Mouse (Mus musculus) lung, postnatal 0 days (tissue): Measurements from ENCODE around the gene Eps15l1. TPM values are rescaled to one million over a fixed set of nuclear protein-coding genes. Genes with fewer than 3 reads are reported as not detected.

Experiments used
- ATAC-seq: fragments of 200-750 bp; cut with Nextera tagmentation; 2 replicates; pipeline ENCODE4 v1.8.0; 2017; ENCODE audit warnings: moderate library complexity
- DNase-seq: peaks from one replicate; pipeline ENCODE4 v3.0.0-alpha.2; 2016; ENCODE audit warnings: low spot score
- H3K27ac ChIP-seq: fragments of 300-500 bp; sonication (generic); 2 replicates; pipeline ENCODE4 v1.5.1; 2014; ENCODE audit warnings: antibody characterized with exemption, mild to moderate bottlenecking, low read length, mixed read lengths
- H3K27me3 ChIP-seq: fragments of 300-500 bp; sonication (generic); replicated peaks from 2 replicates; pipeline ENCODE4 v1.6.1; 2014; ENCODE audit warnings: low read length, mixed read lengths; ENCODE audit not compliant: insufficient read depth
- H3K36me3 ChIP-seq: fragments of 300-500 bp; sonication (generic); 2 replicates; pipeline ENCODE4 v1.6.1; 2014; ENCODE audit warnings: low read length, mixed read lengths; ENCODE audit not compliant: insufficient read depth
- H3K4me1 ChIP-seq: fragments of 300-500 bp; sonication (generic); 2 replicates; pipeline ENCODE4 v1.6.1; 2014; ENCODE audit warnings: antibody characterized with exemption, low read depth, low read length, mixed read lengths; ENCODE audit not compliant: insufficient read depth
- H3K4me2 ChIP-seq: fragments of 300-500 bp; sonication (generic); replicated peaks from 2 replicates; pipeline ENCODE4 v1.6.1; 2014; ENCODE audit warnings: low read depth, mild to moderate bottlenecking, low read length, moderate library complexity, mixed read lengths
- H3K4me3 ChIP-seq: fragments of 300-500 bp; sonication (generic); 2 replicates; pipeline ENCODE4 v1.5.1; 2014; ENCODE audit warnings: low read depth, low read length
- H3K9ac ChIP-seq: fragments of 300-500 bp; sonication (generic); replicated peaks from 2 replicates; pipeline ENCODE4 v1.6.1; 2014; ENCODE audit warnings: low read depth, mild to moderate bottlenecking
- H3K9me3 ChIP-seq: fragments of 300-500 bp; sonication (generic); 2 replicates; pipeline ENCODE4 v1.6.1; 2016; ENCODE audit warnings: low read length, mixed read lengths
- CTCF ChIP-seq: IDR thresholded peaks from 2 replicates; pipeline ENCODE4 v1.5.1; 2016; ENCODE audit warnings: antibody characterized with exemption, mild to moderate bottlenecking
- EP300 ChIP-seq: IDR thresholded peaks from 2 replicates; pipeline ENCODE4 v1.6.1; 2016; ENCODE audit warnings: antibody characterized with exemption, mild to moderate bottlenecking, control low read depth
- WGBS: fragments of 180-500 bp; shearing (Covaris S2); extraction: QIAGEN DNeasy Blood & Tissue Kit; methylation state at CpG from one replicate; pipeline ENCODE4 v1.1.7; 2014; 5-methylcytosine and 5-hydroxymethylcytosine counted together
- polyA plus RNA-seq: library from polyadenylated mRNA; unstranded; fragments of >200 nt; fragmentation: Nextera tagmentation; extraction: Ambion mirVana; gene quantifications from 2 replicates; pipeline ENCODE4 v1.2.1, GENCODE M21; 2015

Eps15l1 gene
- polyA plus RNA-seq, 1 experiment from 2014 or later, result 25.6 TPM

- Histone ChIP-seq H3K27me3 (0 out of 2 replicates have a peak, but pooled peaks cover 7% of the 10 kb centered on the region), H3K4me3 (no peak overlapping the region), H3K4me1 (0 out of 2 replicates have a peak, but pooled peaks cover 3% of the 10 kb centered on the region), H3K36me3 (0 out of 2 replicates have a peak, but pooled peaks cover 16% of the 10 kb centered on the region), H3K9ac (no peak overlapping the region), H3K9me3 (no peaks in the 10 kb centered on the region), H3K4me2 (no peak overlapping the region), H3K27ac (peak overlapping the region; percentile 43; the same call in 1 of the 2 replicates)
- TF ChIP-seq EP300 (no peak), CTCF (no peak)
- ATAC-seq, result no peak
- 48% methylated on average over 5 of the region's 5 CpGs for WGBS
- peak; percentile 61 for DNase-seq
Measured at GRCm38 (mm10) chr8:72317741-72318301, 103.4 kb downstream of the Eps15l1 start.

GRCm38 (mm10) chr8:72316053-72316695 lies 105.1 kb downstream of the Eps15l1 start:
- Histone ChIP-seq H3K4me3 (no peak overlapping the region), H3K4me1 (0 out of 2 replicates have a peak, but pooled peaks cover 3% of the 10 kb centered on the region), H3K4me2 (no peak overlapping the region), H3K9ac (no peak overlapping the region), H3K9me3 (no peaks in the 10 kb centered on the region), H3K36me3 (0 out of 2 replicates have a peak, but pooled peaks cover 11% of the 10 kb centered on the region), H3K27me3 (0 out of 2 replicates have a peak, but pooled peaks cover 7% of the 10 kb centered on the region), H3K27ac (no peak overlapping the region)
- TF ChIP-seq CTCF (no peak), EP300 (no peak)
- ATAC-seq (no peak), DNase-seq (no peak)
- WGBS, result 66% methylated on average over 10 of the region's 10 CpGs

- Histone ChIP-seq H3K9me3 (no peaks in the 10 kb centered on the region), H3K4me2 (no peak overlapping the region), H3K27me3 (no peaks in the 10 kb centered on the region), H3K4me3 (no peak overlapping the region), H3K36me3 (no peaks in the 10 kb centered on the region), H3K9ac (no peak overlapping the region), H3K27ac (no peak overlapping the region), H3K4me1 (0 out of 2 replicates have a peak, but pooled peaks cover 3% of the 10 kb centered on the region)
- DNase-seq (no peak), ATAC-seq (no peak)
- TF ChIP-seq EP300, result no peak
- TF ChIP-seq CTCF, result no peak
- WGBS, result 50% methylated on average over 3 of the region's 3 CpGs
Measured at GRCm38 (mm10) chr8:72312926-72313518, 108.2 kb downstream of the Eps15l1 start.

- Histone ChIP-seq H3K4me1 (no peaks in the 10 kb centered on the region), H3K27me3 (no peaks in the 10 kb centered on the region), H3K27ac (no peak overlapping the region), H3K36me3 (no peaks in the 10 kb centered on the region), H3K9me3 (no peaks in the 10 kb centered on the region), H3K4me2 (no peak overlapping the region), H3K4me3 (no peak overlapping the region), H3K9ac (no peak overlapping the region)
- TF ChIP-seq EP300, result no peak
- TF ChIP-seq CTCF, result no peak
- DNase-seq (peak; percentile 53), ATAC-seq (peak; percentile 45)
- WGBS, result 34% methylated on average over 8 of the region's 8 CpGs
Measured at GRCm38 (mm10) chr8:72310849-72311506, 110.3 kb downstream of the Eps15l1 start.

GRCm38 (mm10) chr8:72308276-72308675 lies 113.0 kb downstream of the Eps15l1 start:
- ATAC-seq (peak; percentile 52), DNase-seq (peak; percentile 58)
- no peaks in the 10 kb centered on the region for H3K36me3 ChIP-seq
- no peak overlapping the region for H3K4me2 ChIP-seq
- H3K4me3 ChIP-seq, result no peak overlapping the region
- no peaks in the 10 kb centered on the region for H3K9me3 ChIP-seq
- 27% methylated on average over 6 of the region's 6 CpGs for whole genome bisulfite sequencing
- no peaks in the 10 kb centered on the region for H3K27me3 ChIP-seq
- peaks cover under 1% of the 10 kb centered on the region; the same call in 1 of the 2 replicates for H3K4me1 ChIP-seq
- no peak overlapping the region for H3K9ac ChIP-seq
- H3K27ac ChIP-seq, result no peak overlapping the region
- TF ChIP-seq CTCF (no peak), EP300 (no peak; the same call in 1 of the 2 replicates)

- Histone ChIP-seq H3K4me1 (peaks cover 4% of the 10 kb centered on the region; the same call in 1 of the 2 replicates), H3K36me3 (no peaks in the 10 kb centered on the region), H3K27me3 (no peaks in the 10 kb centered on the region), H3K27ac (no peak overlapping the region), H3K4me3 (no peak overlapping the region), H3K4me2 (no peak overlapping the region), H3K9me3 (no peaks in the 10 kb centered on the region), H3K9ac (no peak overlapping the region)
- no peak for TF ChIP-seq CTCF
- TF ChIP-seq EP300, result no peak
- ATAC-seq, result no peak
- WGBS, result 55% methylated on average over 5 of the region's 5 CpGs
- DNase-seq, result no peak
Measured at GRCm38 (mm10) chr8:72306913-72307312, 114.3 kb downstream of the Eps15l1 start.
